Mouse (Mus musculus) limb, embryonic 12.5 days (tissue): ENCODE data around the gene Cdhr3. TPM values are rescaled to one million over a fixed set of nuclear protein-coding genes. Genes with fewer than 3 reads are reported as not detected.
"Not testable (repeated sequence)": the region's sequence is repeated elsewhere in the genome, so short reads cannot be mapped to it uniquely, and the experiment has no call there.

Source experiments
- ATAC-seq: fragments of 200-750 bp; cut with Nextera tagmentation; 2 replicates; pipeline ENCODE4 v1.8.0; 2017; ENCODE audit warnings: low read depth, moderate TSS enrichment; ENCODE audit not compliant: insufficient number of reproducible peaks, insufficient read depth, low FRiP score, low TSS enrichment
- H3K27ac ChIP-seq: fragments of 300-500 bp; sonication (generic); 2 replicates; pipeline ENCODE4 v1.5.1; 2016; ENCODE audit warnings: mild to moderate bottlenecking, moderate library complexity
- H3K27me3 ChIP-seq: fragments of 300-500 bp; sonication (generic); 2 replicates; pipeline ENCODE4 v1.6.1; 2016; ENCODE audit warnings: mild to moderate bottlenecking, moderate library complexity
- H3K36me3 ChIP-seq: fragments of 300-500 bp; sonication (generic); 2 replicates; pipeline ENCODE4 v1.6.1; 2016; ENCODE audit warnings: mild to moderate bottlenecking, moderate library complexity
- H3K4me1 ChIP-seq: fragments of 300-500 bp; sonication (generic); replicated peaks from 2 replicates; pipeline ENCODE4 v1.6.1; 2016
- H3K4me2 ChIP-seq: fragments of 300-500 bp; sonication (generic); 2 replicates; pipeline ENCODE4 v1.6.1; 2016; ENCODE audit warnings: mild to moderate bottlenecking, moderate library complexity
- H3K4me3 ChIP-seq: fragments of 300-500 bp; sonication (generic); replicated peaks from 2 replicates; pipeline ENCODE4 v1.5.1; 2016; ENCODE audit warnings: mild to moderate bottlenecking
- H3K9ac ChIP-seq: fragments of 300-500 bp; sonication (generic); replicated peaks from 2 replicates; pipeline ENCODE4 v1.6.1; 2016; ENCODE audit warnings: mild to moderate bottlenecking, moderate library complexity
- H3K9me3 ChIP-seq: fragments of 300-500 bp; sonication (generic); 2 replicates; pipeline ENCODE4 v1.6.1; 2016; ENCODE audit warnings: mild to moderate bottlenecking, moderate library complexity
- WGBS: fragments of 180-500 bp; shearing (Covaris S2); methylation state at CpG from one replicate; pipeline ENCODE4 v1.1.7; 2016; 5-methylcytosine and 5-hydroxymethylcytosine counted together
- polyA plus RNA-seq: library from polyadenylated mRNA; unstranded; fragments of >200 nt; fragmentation: Nextera tagmentation; extraction: Ambion mirVana; gene quantifications from 2 replicates; pipeline ENCODE4 v1.2.1, GENCODE M21; 2016

Gene Cdhr3
- polyA plus RNA-seq, 1 experiment from 2014 or later: not detected

GRCm38 (mm10) chr12:33076309-33076708 lies 16.4 kb downstream of the Cdhr3 start:
- Histone ChIP-seq H3K27ac (no peak overlapping the region), H3K4me2 (no peak overlapping the region), H3K36me3 (no peaks in the 10 kb centered on the region), H3K4me1 (0 out of 2 replicates have a peak, but pooled peaks cover 11% of the 10 kb centered on the region), H3K9me3 (no peaks in the 10 kb centered on the region), H3K4me3 (no peak overlapping the region), H3K27me3 (0 out of 2 replicates have a peak, but pooled peaks cover 9% of the 10 kb centered on the region), H3K9ac (no peak overlapping the region)
- 37% methylated on average over 3 of the region's 3 CpGs for WGBS
- no peak for ATAC-seq

GRCm38 (mm10) chr12:33071901-33072672 lies 20.6 kb downstream of the Cdhr3 start:
- Histone ChIP-seq H3K4me2 (no peak overlapping the region), H3K4me1 (0 out of 2 replicates have a peak, but pooled peaks cover 7% of the 10 kb centered on the region), H3K27ac (no peak overlapping the region), H3K4me3 (no peak overlapping the region), H3K36me3 (no peaks in the 10 kb centered on the region), H3K27me3 (no peaks in the 10 kb centered on the region), H3K9me3 (0 out of 2 replicates have a peak, but pooled peaks cover 3% of the 10 kb centered on the region), H3K9ac (no peak overlapping the region)
- ATAC-seq: no peak
- 74% methylated on average over 8 of the region's 8 CpGs for WGBS

- WGBS: 73% methylated on average over 2 of the region's 2 CpGs
- H3K4me3 ChIP-seq: no peak overlapping the region
- 0 out of 2 replicates have a peak, but pooled peaks cover 3% of the 10 kb centered on the region for H3K9me3 ChIP-seq
- no peak for ATAC-seq
- no peaks in the 10 kb centered on the region for H3K27me3 ChIP-seq
- H3K4me2 ChIP-seq: no peak overlapping the region
- H3K4me1 ChIP-seq: no peaks in the 10 kb centered on the region
- H3K9ac ChIP-seq: no peak overlapping the region
- H3K27ac ChIP-seq: no peak overlapping the region
- H3K36me3 ChIP-seq: no peaks in the 10 kb centered on the region
Measured at GRCm38 (mm10) chr12:33068977-33069376, 23.7 kb downstream of the Cdhr3 start.

GRCm38 (mm10) chr12:33066355-33066754 lies 26.3 kb downstream of the Cdhr3 start:
- H3K36me3 ChIP-seq: no peaks in the 10 kb centered on the region
- H3K27me3 ChIP-seq: no peaks in the 10 kb centered on the region
- 0 out of 2 replicates have a peak, but pooled peaks cover 3% of the 10 kb centered on the region for H3K9me3 ChIP-seq
- no peak for ATAC-seq
- H3K4me2 ChIP-seq: no peak overlapping the region
- no peak overlapping the region for H3K27ac ChIP-seq
- H3K4me3 ChIP-seq: no peak overlapping the region
- 62% methylated on average over 4 of the region's 4 CpGs for WGBS
- peaks cover 7% of the 10 kb centered on the region for H3K4me1 ChIP-seq
- no peak overlapping the region for H3K9ac ChIP-seq

DNA sequence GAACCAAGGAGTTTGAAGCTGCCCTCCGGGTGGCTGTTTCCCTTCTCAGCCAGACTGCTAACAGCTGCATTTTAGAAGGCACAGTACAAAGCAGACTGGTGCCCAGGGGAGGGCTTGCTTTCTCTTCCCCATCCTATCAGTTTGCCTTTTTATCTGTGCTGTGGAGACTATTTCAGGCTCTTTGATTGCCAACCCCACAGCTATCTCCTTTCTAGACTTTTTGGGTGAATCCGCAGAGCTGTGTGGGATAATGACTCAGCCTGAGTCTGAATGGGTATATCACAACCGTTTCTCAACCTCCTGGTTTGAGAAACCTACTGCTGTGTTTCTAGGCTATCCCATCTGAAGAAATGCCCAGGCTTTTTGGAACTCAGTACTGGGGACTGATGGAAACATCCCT lies 27.5 kb downstream of the Cdhr3 start:
- no peaks in the 10 kb centered on the region for H3K9me3 ChIP-seq
- no peaks in the 10 kb centered on the region for H3K27me3 ChIP-seq
- ATAC-seq: no peak
- no peaks in the 10 kb centered on the region for H3K36me3 ChIP-seq
- no peak overlapping the region for H3K27ac ChIP-seq
- no peak overlapping the region for H3K9ac ChIP-seq
- WGBS: 79% methylated on average over 3 of the region's 3 CpGs
- H3K4me3 ChIP-seq: no peak overlapping the region
- peaks cover 8% of the 10 kb centered on the region for H3K4me1 ChIP-seq
- H3K4me2 ChIP-seq: no peak overlapping the region

DNA sequence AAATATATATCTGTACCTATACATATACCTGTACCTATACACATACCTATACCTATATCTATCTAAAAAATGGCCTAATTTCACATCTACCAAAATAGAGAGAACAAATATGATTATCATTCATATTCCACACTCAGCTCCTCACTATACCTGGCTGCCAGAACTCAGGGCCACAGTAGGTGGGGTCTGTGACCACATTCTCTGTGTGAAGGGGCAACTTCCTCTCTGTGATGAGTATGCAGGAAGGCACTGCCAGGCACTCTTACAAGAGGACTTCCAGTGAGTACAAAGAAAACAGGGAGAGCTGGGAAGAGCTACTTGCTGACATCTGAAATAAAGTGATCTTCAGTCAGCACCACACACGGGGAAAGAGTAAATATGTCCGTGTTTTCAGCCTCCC lies 28.4 kb downstream of the Cdhr3 start:
- H3K9ac ChIP-seq: no peak overlapping the region
- WGBS: 76% methylated on average over 2 of the region's 2 CpGs
- no peak overlapping the region for H3K4me3 ChIP-seq
- no peaks in the 10 kb centered on the region for H3K27me3 ChIP-seq
- no peaks in the 10 kb centered on the region for H3K36me3 ChIP-seq
- no peak overlapping the region for H3K27ac ChIP-seq
- no peak overlapping the region for H3K4me2 ChIP-seq
- H3K9me3 ChIP-seq: no peaks in the 10 kb centered on the region
- ATAC-seq: no peak
- peaks cover 8% of the 10 kb centered on the region for H3K4me1 ChIP-seq

- no peaks in the 10 kb centered on the region for H3K36me3 ChIP-seq
- no peak for ATAC-seq
- no peaks in the 10 kb centered on the region for H3K27me3 ChIP-seq
- 81% methylated on average over 2 of the region's 2 CpGs for WGBS
- no peak overlapping the region for H3K9ac ChIP-seq
- no peaks in the 10 kb centered on the region for H3K9me3 ChIP-seq
- H3K4me2 ChIP-seq: no peak overlapping the region
- peaks cover 8% of the 10 kb centered on the region for H3K4me1 ChIP-seq
- no peak overlapping the region for H3K4me3 ChIP-seq
- no peak overlapping the region for H3K27ac ChIP-seq
Measured at GRCm38 (mm10) chr12:33063250-33063649, 29.4 kb downstream of the Cdhr3 start.

GRCm38 (mm10) chr12:33062379-33062778 lies 30.3 kb downstream of the Cdhr3 start:
- not testable (repeated sequence) for ATAC-seq, H3K27me3 ChIP-seq

DNA sequence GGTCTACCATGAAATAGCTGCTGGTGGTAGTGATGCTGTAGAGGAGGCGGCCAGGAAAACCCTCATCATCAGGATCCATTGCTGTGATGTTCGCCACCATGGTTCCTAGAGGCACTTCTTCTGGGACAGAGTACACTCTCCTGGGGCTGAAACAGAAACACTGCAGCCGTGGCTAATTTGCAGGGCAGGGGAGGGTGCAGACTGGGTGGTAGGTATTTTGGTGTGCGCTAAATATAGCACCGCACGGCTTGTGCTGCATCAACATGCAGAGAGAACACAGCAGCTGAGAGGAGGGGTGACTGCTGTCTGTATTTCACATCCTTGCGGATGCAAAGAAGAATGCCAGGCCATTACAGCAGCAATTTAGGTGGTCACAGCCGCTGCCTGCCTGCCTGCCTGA lies 31.0 kb downstream of the Cdhr3 start:
- Histone ChIP-seq H3K27ac (no peak overlapping the region), H3K4me2 (no peak overlapping the region)
- 46% methylated on average over 8 of the region's 8 CpGs for WGBS

More at GRCm38 (mm10) chr12:33062379-33062778, 30.3 kb downstream of the Cdhr3 start:
- H3K27ac ChIP-seq, H3K4me2 ChIP-seq, H3K36me3 ChIP-seq, H3K9ac ChIP-seq, H3K4me3 ChIP-seq, H3K9me3 ChIP-seq: not testable (repeated sequence)
- WGBS: 70% methylated on average over 2 of the region's 2 CpGs
- H3K4me1 ChIP-seq: peaks cover 14% of the 10 kb centered on the region

DNA sequence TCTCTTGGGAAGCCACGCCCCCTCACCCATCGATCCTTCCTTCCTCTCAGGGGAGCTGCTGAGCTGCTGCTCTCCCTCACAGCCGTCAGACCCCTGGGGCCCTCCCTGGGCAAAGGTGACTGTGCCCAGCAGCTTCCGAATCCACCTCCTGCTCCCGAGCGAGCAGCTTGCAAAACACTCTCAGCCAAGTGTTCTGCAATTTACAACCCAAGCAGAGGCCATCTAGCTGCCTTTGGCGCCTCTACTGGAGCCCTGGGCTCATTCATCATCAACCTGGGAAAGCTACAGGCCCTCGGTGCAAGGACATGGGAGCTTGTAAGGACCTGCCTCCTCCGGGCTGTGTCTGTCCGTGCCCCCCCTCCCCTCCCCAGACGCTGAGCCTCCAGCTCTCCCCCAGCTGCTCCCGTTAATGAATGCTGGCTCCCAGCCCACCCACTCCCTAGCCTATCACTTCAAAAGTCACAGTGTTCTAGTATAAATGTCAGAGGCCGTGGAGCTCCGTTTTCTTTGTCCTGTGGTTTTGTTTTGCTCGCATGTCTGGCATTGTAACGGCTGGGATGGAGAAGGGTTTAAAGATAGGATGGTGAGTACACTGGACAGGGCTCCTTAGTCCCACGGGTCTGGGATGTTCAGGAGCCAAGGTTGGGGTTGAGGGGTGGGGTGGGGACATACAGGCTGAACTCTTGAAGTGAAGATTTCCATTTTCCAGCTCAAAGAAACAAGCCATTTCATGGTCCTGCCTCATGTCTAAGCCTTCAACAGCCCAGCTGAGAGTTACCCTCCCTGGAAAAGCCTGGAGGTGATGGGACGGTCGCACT lies 35.2 kb downstream of the Cdhr3 start:
- H3K9ac ChIP-seq: peak overlapping the region; percentile 37
- H3K27me3 ChIP-seq: no peaks in the 10 kb centered on the region
- peak overlapping the region; percentile 27 for H3K4me3 ChIP-seq
- peak; percentile 68; the same call in 1 of the 2 replicates for ATAC-seq
- H3K4me2 ChIP-seq: peak overlapping the region; percentile 56
- no peaks in the 10 kb centered on the region for H3K9me3 ChIP-seq
- no peaks in the 10 kb centered on the region for H3K36me3 ChIP-seq
- H3K4me1 ChIP-seq: peaks cover 32% of the 10 kb centered on the region
- WGBS: 10% methylated on average over 19 of the region's 19 CpGs
- H3K27ac ChIP-seq: peak overlapping the region; percentile 66

More for the DNA sequence above, 31.0 kb downstream of the Cdhr3 start:
- no peak overlapping the region for H3K9ac ChIP-seq
- no peaks in the 10 kb centered on the region for H3K36me3 ChIP-seq
- peaks cover 22% of the 10 kb centered on the region for H3K4me1 ChIP-seq
- no peak for ATAC-seq
- no peak overlapping the region for H3K4me3 ChIP-seq
- no peaks in the 10 kb centered on the region for H3K9me3 ChIP-seq
- no peaks in the 10 kb centered on the region for H3K27me3 ChIP-seq

- Histone ChIP-seq H3K27ac (no peak overlapping the region), H3K4me2 (no peak overlapping the region), H3K36me3 (no peaks in the 10 kb centered on the region), H3K9me3 (no peaks in the 10 kb centered on the region), H3K9ac (no peak overlapping the region; the same call in 1 of the 2 replicates), H3K4me3 (no peak overlapping the region), H3K4me1 (peaks cover 27% of the 10 kb centered on the region), H3K27me3 (no peaks in the 10 kb centered on the region)
- no peak for ATAC-seq
- 47% methylated on average over 3 of the region's 3 CpGs for WGBS
Measured at GRCm38 (mm10) chr12:33056574-33056973, 36.1 kb downstream of the Cdhr3 start.
